Mouse (Mus musculus) hindbrain, embryonic 12.5 days (tissue): ENCODE measurements around the gene Ezr. TPM values are rescaled to one million over a fixed set of nuclear protein-coding genes. Genes with fewer than 3 reads are reported as not detected.

Source experiments
- ATAC-seq: fragments of 200-750 bp; cut with Nextera tagmentation; 2 replicates; pipeline ENCODE4 v1.8.0; 2017; ENCODE audit warnings: moderate TSS enrichment; ENCODE audit not compliant: low FRiP score
- H3K27ac ChIP-seq: fragments of 300-500 bp; sonication (generic); 2 replicates; pipeline ENCODE4 v1.5.1; 2016; ENCODE audit warnings: mild to moderate bottlenecking
- H3K27me3 ChIP-seq: fragments of 300-500 bp; sonication (generic); 2 replicates; pipeline ENCODE4 v1.6.1; 2016; ENCODE audit warnings: mild to moderate bottlenecking
- H3K36me3 ChIP-seq: fragments of 300-500 bp; sonication (generic); 2 replicates; pipeline ENCODE4 v1.6.1; 2016; ENCODE audit warnings: mild to moderate bottlenecking
- H3K4me1 ChIP-seq: fragments of 300-500 bp; sonication (generic); 2 replicates; pipeline ENCODE4 v1.6.1; 2016
- H3K4me2 ChIP-seq: fragments of 300-500 bp; sonication (generic); replicated peaks from 2 replicates; pipeline ENCODE4 v1.6.1; 2016; ENCODE audit warnings: mild to moderate bottlenecking
- H3K4me3 ChIP-seq: fragments of 300-500 bp; sonication (generic); 2 replicates; pipeline ENCODE4 v1.5.1; 2016; ENCODE audit warnings: mild to moderate bottlenecking
- H3K9ac ChIP-seq: fragments of 300-500 bp; sonication (generic); 2 replicates; pipeline ENCODE4 v1.6.1; 2016; ENCODE audit warnings: mild to moderate bottlenecking, moderate library complexity
- H3K9me3 ChIP-seq: fragments of 300-500 bp; sonication (generic); replicated peaks from 2 replicates; pipeline ENCODE4 v1.6.1; 2016; ENCODE audit warnings: mild to moderate bottlenecking
- WGBS: fragments of 180-500 bp; shearing (Covaris S2); methylation state at CpG from one replicate; pipeline ENCODE4 v1.1.7; 2016; 5-methylcytosine and 5-hydroxymethylcytosine counted together
- polyA plus RNA-seq: library from polyadenylated mRNA; unstranded; fragments of >200 nt; fragmentation: Nextera tagmentation; extraction: Ambion mirVana; gene quantifications from 2 replicates; pipeline ENCODE4 v1.2.1, GENCODE M21; 2016

The Ezr gene
- polyA plus RNA-seq, 1 experiment from 2014 or later: 97.9 TPM

GRCm38 (mm10) chr17:6776123-6776522 lies 6.5 kb downstream of the Ezr start:
- H3K4me2 ChIP-seq: no peak overlapping the region
- H3K36me3 ChIP-seq: no peaks in the 10 kb centered on the region
- H3K27ac ChIP-seq: no peak overlapping the region
- H3K27me3 ChIP-seq: peaks cover 17% of the 10 kb centered on the region; the same call in 1 of the 2 replicates
- no peak overlapping the region for H3K9ac ChIP-seq
- H3K4me1 ChIP-seq: peaks cover 39% of the 10 kb centered on the region
- 63% methylated on average over 6 of the region's 6 CpGs for WGBS
- H3K4me3 ChIP-seq: no peak overlapping the region
- no peak for ATAC-seq
- H3K9me3 ChIP-seq: no peaks in the 10 kb centered on the region

GRCm38 (mm10) chr17:6775671-6776070 lies 6.9 kb downstream of the Ezr start:
- Histone ChIP-seq H3K36me3 (no peaks in the 10 kb centered on the region), H3K4me2 (no peak overlapping the region), H3K4me3 (no peak overlapping the region), H3K27me3 (peaks cover 13% of the 10 kb centered on the region; the same call in 1 of the 2 replicates), H3K27ac (no peak overlapping the region), H3K9ac (no peak overlapping the region), H3K9me3 (no peaks in the 10 kb centered on the region), H3K4me1 (peaks cover 39% of the 10 kb centered on the region)
- WGBS: 80% methylated on average over 4 of the region's 4 CpGs
- ATAC-seq: no peak

- Histone ChIP-seq H3K27me3 (peaks cover 8% of the 10 kb centered on the region; the same call in 1 of the 2 replicates), H3K4me1 (peaks cover 39% of the 10 kb centered on the region), H3K4me3 (no peak overlapping the region), H3K36me3 (no peaks in the 10 kb centered on the region), H3K9me3 (no peaks in the 10 kb centered on the region), H3K9ac (no peak overlapping the region), H3K27ac (no peak overlapping the region), H3K4me2 (no peak overlapping the region)
- WGBS: 56% methylated on average over 9 of the region's 9 CpGs
- ATAC-seq: no peak
Measured at GRCm38 (mm10) chr17:6775221-6775620, 7.4 kb downstream of the Ezr start.

GRCm38 (mm10) chr17:6773249-6773966 lies 9.2 kb downstream of the Ezr start:
- H3K36me3 ChIP-seq: no peaks in the 10 kb centered on the region
- no peak overlapping the region for H3K27ac ChIP-seq
- H3K27me3 ChIP-seq: no peaks in the 10 kb centered on the region
- no peak overlapping the region for H3K4me3 ChIP-seq
- no peaks in the 10 kb centered on the region for H3K9me3 ChIP-seq
- no peak overlapping the region for H3K4me2 ChIP-seq
- no peak for ATAC-seq
- no peak overlapping the region for H3K9ac ChIP-seq
- H3K4me1 ChIP-seq: peaks cover 22% of the 10 kb centered on the region
- WGBS: 89% methylated on average over 14 of the region's 14 CpGs

- Histone ChIP-seq H3K36me3 (no peaks in the 10 kb centered on the region), H3K4me2 (no peak overlapping the region), H3K4me1 (peaks cover 21% of the 10 kb centered on the region), H3K27me3 (no peaks in the 10 kb centered on the region), H3K27ac (no peak overlapping the region), H3K9me3 (no peaks in the 10 kb centered on the region), H3K4me3 (no peak overlapping the region), H3K9ac (no peak overlapping the region)
- no peak for ATAC-seq
- WGBS: 80% methylated on average over 5 of the region's 5 CpGs
Measured at GRCm38 (mm10) chr17:6772490-6772773, 10.2 kb downstream of the Ezr start.

- no peaks in the 10 kb centered on the region for H3K36me3 ChIP-seq
- H3K27me3 ChIP-seq: no peaks in the 10 kb centered on the region
- no peak overlapping the region for H3K9ac ChIP-seq
- no peaks in the 10 kb centered on the region for H3K9me3 ChIP-seq
- no peak for ATAC-seq
- peaks cover 17% of the 10 kb centered on the region for H3K4me1 ChIP-seq
- no peak overlapping the region for H3K4me3 ChIP-seq
- 84% methylated on average over 16 of the region's 16 CpGs for WGBS
- no peak overlapping the region for H3K4me2 ChIP-seq
- H3K27ac ChIP-seq: no peak overlapping the region
Measured at GRCm38 (mm10) chr17:6771661-6772489, 10.7 kb downstream of the Ezr start.

- Histone ChIP-seq H3K4me3 (no peak overlapping the region), H3K9ac (no peak overlapping the region), H3K27ac (no peak overlapping the region), H3K9me3 (no peaks in the 10 kb centered on the region), H3K4me1 (peaks cover 15% of the 10 kb centered on the region), H3K27me3 (no peaks in the 10 kb centered on the region; the same call in 1 of the 2 replicates), H3K36me3 (no peaks in the 10 kb centered on the region), H3K4me2 (no peak overlapping the region)
- ATAC-seq: no peak
- WGBS: 60% methylated on average over 4 of the region's 4 CpGs
Measured at GRCm38 (mm10) chr17:6769602-6770001, 13.0 kb downstream of the Ezr start.

- Histone ChIP-seq H3K4me1 (peaks cover 26% of the 10 kb centered on the region), H3K4me3 (no peak overlapping the region), H3K36me3 (no peaks in the 10 kb centered on the region), H3K9me3 (no peaks in the 10 kb centered on the region), H3K9ac (no peak overlapping the region), H3K27ac (no peak overlapping the region), H3K4me2 (no peak overlapping the region), H3K27me3 (no peaks in the 10 kb centered on the region; the same call in 1 of the 2 replicates)
- ATAC-seq: no peak
- 93% methylated on average over 5 of the region's 5 CpGs for WGBS
Measured at GRCm38 (mm10) chr17:6768301-6768788, 14.2 kb downstream of the Ezr start.

- Histone ChIP-seq H3K4me1 (peaks cover 31% of the 10 kb centered on the region), H3K4me3 (no peak overlapping the region), H3K27ac (no peak overlapping the region), H3K27me3 (no peaks in the 10 kb centered on the region; the same call in 1 of the 2 replicates), H3K9me3 (no peaks in the 10 kb centered on the region), H3K4me2 (no peak overlapping the region), H3K9ac (no peak overlapping the region), H3K36me3 (no peaks in the 10 kb centered on the region)
- WGBS: 60% methylated on average over 5 of the region's 5 CpGs
- no peak for ATAC-seq
Measured at GRCm38 (mm10) chr17:6767771-6768170, 14.8 kb downstream of the Ezr start.

GRCm38 (mm10) chr17:6766823-6767222 lies 15.8 kb downstream of the Ezr start:
- Histone ChIP-seq H3K4me1 (peaks cover 32% of the 10 kb centered on the region), H3K9ac (no peak overlapping the region), H3K4me3 (no peak overlapping the region), H3K27me3 (no peaks in the 10 kb centered on the region; the same call in 1 of the 2 replicates), H3K4me2 (no peak overlapping the region), H3K9me3 (no peaks in the 10 kb centered on the region), H3K36me3 (no peaks in the 10 kb centered on the region), H3K27ac (no peak overlapping the region)
- no peak for ATAC-seq
- WGBS: 73% methylated on average over 4 of the region's 4 CpGs

- H3K27ac ChIP-seq: no peak overlapping the region
- H3K4me2 ChIP-seq: no peak overlapping the region
- no peaks in the 10 kb centered on the region for H3K9me3 ChIP-seq
- H3K4me1 ChIP-seq: peaks cover 30% of the 10 kb centered on the region
- no peak overlapping the region for H3K9ac ChIP-seq
- WGBS: 21% methylated on average over 2 of the region's 2 CpGs
- H3K36me3 ChIP-seq: no peaks in the 10 kb centered on the region
- no peak overlapping the region for H3K4me3 ChIP-seq
- ATAC-seq: no peak
- no peaks in the 10 kb centered on the region; the same call in 1 of the 2 replicates for H3K27me3 ChIP-seq
Measured at GRCm38 (mm10) chr17:6765886-6766285, 16.7 kb downstream of the Ezr start.

GRCm38 (mm10) chr17:6764730-6765129 lies 17.9 kb downstream of the Ezr start:
- Histone ChIP-seq H3K27me3 (no peaks in the 10 kb centered on the region; the same call in 1 of the 2 replicates), H3K36me3 (no peaks in the 10 kb centered on the region), H3K27ac (no peak overlapping the region), H3K9ac (no peak overlapping the region), H3K9me3 (no peaks in the 10 kb centered on the region), H3K4me1 (peaks cover 34% of the 10 kb centered on the region), H3K4me2 (no peak overlapping the region), H3K4me3 (no peak overlapping the region)
- whole genome bisulfite sequencing: 76% methylated on average over 4 of the region's 4 CpGs
- no peak for ATAC-seq
